Mouse (Mus musculus): ENCODE data around the gene Obsl1. TPM values are rescaled to one million over a fixed set of nuclear protein-coding genes. Genes with fewer than 3 reads are reported as not detected.

The Obsl1 gene
- polyA plus RNA-seq, 1 experiment from 2014 or later: 22.6 TPM

DNA sequence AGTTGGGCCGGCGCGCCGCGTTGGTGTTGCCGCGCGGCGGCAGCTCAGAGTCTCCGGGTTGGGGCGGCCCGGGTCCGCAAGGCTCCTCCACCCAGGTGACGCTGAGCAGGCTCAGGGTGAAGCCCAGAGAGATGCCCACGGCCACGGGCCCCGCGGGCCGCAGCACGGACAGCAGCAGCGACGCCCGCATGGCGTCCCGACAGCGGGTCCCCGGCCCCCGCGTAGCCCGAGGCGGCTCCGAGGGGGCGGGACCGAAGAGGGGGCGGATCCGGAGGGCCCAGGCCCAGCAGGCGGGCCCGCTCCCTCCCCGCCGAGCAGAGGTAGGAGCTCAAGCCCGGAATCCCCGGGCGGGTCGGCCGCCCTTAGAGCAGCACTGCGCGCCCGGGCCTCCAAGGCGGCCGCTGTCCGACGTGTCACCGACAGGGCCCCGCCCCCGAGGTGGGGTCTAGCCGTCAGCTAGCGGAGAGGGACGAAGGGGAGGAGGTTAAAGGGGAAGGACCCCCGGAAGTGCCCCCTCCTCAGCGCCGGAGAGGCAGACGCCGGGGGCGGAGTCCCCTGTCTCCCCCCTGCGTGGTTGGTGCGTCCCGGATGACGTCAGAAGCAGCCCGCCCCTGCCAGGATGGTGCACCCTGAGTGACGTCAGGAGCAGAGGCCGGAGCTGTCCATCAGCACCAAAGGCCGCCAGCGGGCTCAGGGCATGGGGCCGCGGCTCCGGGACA, 27.2 kb downstream of the Obsl1 start, which contains the start of the genes Chpf and Tmem198:
Chpf (minus strand) TSS at position 392 of the 719 bp plus-strand sequence.
Tmem198 (plus strand) TSS at position 617 of the 719 bp plus-strand sequence.
- WGBS: 0% methylated on average over 70 of the region's 76 CpGs

DNA sequence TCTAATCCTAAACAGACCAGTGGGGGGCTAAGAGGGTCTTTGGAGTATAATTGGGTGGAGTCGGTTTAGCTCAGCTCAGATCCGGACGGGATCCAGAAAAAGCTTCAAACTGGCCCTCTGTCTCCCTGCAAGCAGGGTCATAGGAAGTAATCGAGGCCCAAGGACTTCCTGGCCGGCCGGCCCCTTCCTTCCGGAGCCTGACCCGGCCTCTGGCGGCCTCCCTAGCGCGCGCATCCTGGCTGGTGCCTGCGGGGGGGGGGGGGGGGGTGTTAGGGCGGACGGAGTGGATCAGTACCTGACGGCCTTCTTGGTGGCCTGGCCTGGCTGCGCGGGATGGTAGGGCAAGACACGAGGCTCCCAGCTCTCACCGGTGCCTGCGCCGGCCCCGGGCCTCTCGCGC, 27.8 kb downstream of the Obsl1 start:
- ATAC-seq (ENCODE audit: low FRiP score) (no peak; the same call in 1 of the 2 replicates), DNase-seq (ENCODE audit: low spot score) (no peak)
- Histone ChIP-seq H3K4me3 (replicated peaks; ENCODE audit: low read length) (peak overlapping the region; percentile 87), H3K9me3 (ENCODE audit: control insufficient read depth, low read length) (no peaks in the 10 kb centered on the region), H3K27me3 (ENCODE audit: control insufficient read depth, insufficient read depth, low read length) (peaks cover under 1% of the 10 kb centered on the region; the same call in 1 of the 2 replicates), H3K9ac (peak overlapping the region; percentile 90), H3K4me1 (replicated peaks; ENCODE audit: control insufficient read depth, insufficient read depth, low read length) (peaks cover 38% of the 10 kb centered on the region), H3K4me2 (replicated peaks) (peak overlapping the region; percentile 61), H3K36me3 (replicated peaks; ENCODE audit: control insufficient read depth, insufficient read depth) (peaks cover 48% of the 10 kb centered on the region), H3K27ac (peak overlapping the region; percentile 87)
- WGBS: 2% methylated on average over 21 of the region's 25 CpGs

More for the DNA sequence above, 27.2 kb downstream of the Obsl1 start, which contains the start of the genes Chpf and Tmem198:
- peaks cover 5% of the 10 kb centered on the region for H3K27me3 ChIP-seq (ENCODE audit: control insufficient read depth, insufficient read depth, low read length)
- H3K4me3 ChIP-seq (replicated peaks; ENCODE audit: low read length): peak within 1 kb of the TSS; percentile 87
- peaks cover 38% of the 10 kb centered on the region for H3K4me1 ChIP-seq (replicated peaks; ENCODE audit: control insufficient read depth, insufficient read depth, low read length)
- H3K9ac ChIP-seq: peak within 1 kb of the TSS; percentile 90
- no peaks in the 10 kb centered on the region for H3K9me3 ChIP-seq (ENCODE audit: control insufficient read depth, low read length)
- ATAC-seq (ENCODE audit: low FRiP score) (peak; percentile 91), DNase-seq (ENCODE audit: low spot score) (peak; percentile 96)
- H3K27ac ChIP-seq: peak within 1 kb of the TSS; percentile 87
- H3K4me2 ChIP-seq (replicated peaks): peak within 1 kb of the TSS; percentile 61
- H3K36me3 ChIP-seq (replicated peaks; ENCODE audit: control insufficient read depth, insufficient read depth): peaks cover 47% of the 10 kb centered on the region

DNA sequence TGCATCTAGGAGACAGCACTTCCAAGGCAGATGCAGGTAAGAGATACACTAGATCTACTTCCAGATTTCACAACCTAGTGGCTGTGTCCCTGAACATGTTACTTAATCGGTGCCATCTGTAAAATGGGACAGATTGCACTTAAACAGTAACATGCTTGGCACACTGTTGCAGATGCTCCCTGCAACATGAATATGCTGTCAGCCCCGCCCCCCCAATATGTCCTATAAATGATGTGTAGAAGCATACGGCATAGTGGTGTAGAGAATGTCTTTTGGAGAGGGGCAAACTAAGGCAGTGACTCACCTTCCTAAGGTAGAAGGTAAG, 28.3 kb downstream of the Obsl1 start:
- H3K4me3 ChIP-seq (replicated peaks; ENCODE audit: low read length): peak overlapping the region; percentile 87
- peaks cover 38% of the 10 kb centered on the region for H3K4me1 ChIP-seq (replicated peaks; ENCODE audit: control insufficient read depth, insufficient read depth, low read length)
- H3K9ac ChIP-seq: peak overlapping the region; percentile 90
- 0 out of 2 replicates have a peak overlapping the region, but pooled peaks have one; percentile 87 for H3K27ac ChIP-seq
- H3K27me3 ChIP-seq (ENCODE audit: control insufficient read depth, insufficient read depth, low read length): no peaks in the 10 kb centered on the region
- no peak for DNase-seq (ENCODE audit: low spot score)
- H3K4me2 ChIP-seq (replicated peaks): peak overlapping the region; percentile 61
- peaks cover 48% of the 10 kb centered on the region for H3K36me3 ChIP-seq (replicated peaks; ENCODE audit: control insufficient read depth, insufficient read depth)
- 51% methylated on average over 3 of the region's 3 CpGs for WGBS
- ATAC-seq (ENCODE audit: low FRiP score): no peak
- no peaks in the 10 kb centered on the region for H3K9me3 ChIP-seq (ENCODE audit: control insufficient read depth, low read length)

DNA sequence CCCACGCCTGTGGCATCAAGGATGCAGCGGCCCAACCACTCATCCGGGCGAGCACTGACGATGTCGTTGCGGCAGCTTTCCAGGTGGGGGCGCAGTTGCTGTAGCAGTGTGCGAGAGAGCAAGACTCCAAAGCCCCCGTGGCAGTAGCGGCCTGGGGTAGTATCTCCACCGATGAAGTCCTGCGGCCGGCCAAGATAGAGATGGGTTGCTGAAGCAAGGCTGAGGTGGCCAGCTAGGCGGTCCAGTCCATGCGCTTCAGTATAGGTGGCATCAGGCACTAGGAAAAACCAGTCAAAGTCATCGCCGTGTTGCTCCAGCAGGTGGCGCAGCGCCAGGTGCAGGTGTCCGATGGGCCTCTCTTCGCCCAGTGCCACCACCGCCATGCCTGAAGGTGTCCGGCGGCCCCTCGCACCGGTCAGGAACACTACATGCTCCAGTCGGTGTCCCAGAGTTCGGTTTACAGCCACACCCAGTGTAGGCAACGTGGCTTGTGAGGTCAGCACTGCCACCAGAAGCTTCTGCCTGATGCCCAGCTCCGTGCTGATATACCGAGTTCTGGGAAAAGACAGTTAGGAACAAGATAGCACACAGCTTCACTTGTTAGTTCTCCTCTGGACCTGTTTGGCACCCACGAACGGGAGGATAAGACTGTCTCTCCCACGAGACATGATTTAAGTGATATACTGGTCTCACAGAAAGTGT, 28.8 kb downstream of the Obsl1 start:
- H3K4me1 ChIP-seq (replicated peaks; ENCODE audit: control insufficient read depth, insufficient read depth, low read length): peaks cover 38% of the 10 kb centered on the region
- DNase-seq (ENCODE audit: low spot score): peak; percentile 83
- 8% methylated on average over 35 of the region's 35 CpGs for WGBS
- ATAC-seq (ENCODE audit: low FRiP score): peak; percentile 21; the same call in 1 of the 2 replicates
- no peak overlapping the region for H3K9ac ChIP-seq
- peaks cover 48% of the 10 kb centered on the region for H3K36me3 ChIP-seq (replicated peaks; ENCODE audit: control insufficient read depth, insufficient read depth)
- H3K4me3 ChIP-seq (replicated peaks; ENCODE audit: low read length): peak overlapping the region; percentile 87
- no peak overlapping the region for H3K27ac ChIP-seq
- no peaks in the 10 kb centered on the region for H3K27me3 ChIP-seq (ENCODE audit: control insufficient read depth, insufficient read depth, low read length)
- no peaks in the 10 kb centered on the region for H3K9me3 ChIP-seq (ENCODE audit: control insufficient read depth, low read length)
- peak overlapping the region; percentile 61 for H3K4me2 ChIP-seq (replicated peaks)

DNA sequence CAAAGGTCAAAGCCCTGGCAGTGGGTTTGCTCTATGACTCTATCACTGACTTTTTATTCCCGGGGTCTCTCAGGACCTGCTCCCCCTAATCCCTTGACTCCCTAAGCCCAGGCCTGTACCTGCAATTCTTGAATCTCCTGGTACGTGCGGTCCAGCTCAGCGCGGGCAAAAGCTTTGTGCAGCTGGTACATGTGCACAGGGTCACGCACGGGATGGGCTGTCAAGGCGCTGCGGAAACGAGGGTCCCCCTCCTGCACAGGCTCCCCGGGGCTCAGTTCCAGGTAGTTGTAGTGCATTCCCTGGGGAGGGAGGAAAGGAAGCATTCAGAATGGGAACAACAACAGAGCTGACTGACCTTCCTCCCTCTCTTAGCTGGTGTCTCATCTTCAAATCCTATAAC, 29.8 kb downstream of the Obsl1 start:
- Histone ChIP-seq H3K4me2 (replicated peaks) (no peak overlapping the region), H3K27me3 (ENCODE audit: control insufficient read depth, insufficient read depth, low read length) (no peaks in the 10 kb centered on the region), H3K9ac (no peak overlapping the region), H3K4me3 (replicated peaks; ENCODE audit: low read length) (no peak overlapping the region), H3K9me3 (ENCODE audit: control insufficient read depth, low read length) (no peaks in the 10 kb centered on the region), H3K4me1 (replicated peaks; ENCODE audit: control insufficient read depth, insufficient read depth, low read length) (peaks cover 37% of the 10 kb centered on the region), H3K36me3 (replicated peaks; ENCODE audit: control insufficient read depth, insufficient read depth) (peaks cover 52% of the 10 kb centered on the region), H3K27ac (no peak overlapping the region)
- DNase-seq (ENCODE audit: low spot score) (no peak), ATAC-seq (ENCODE audit: low FRiP score) (no peak)
- 92% methylated on average over 11 of the region's 11 CpGs for WGBS

DNA sequence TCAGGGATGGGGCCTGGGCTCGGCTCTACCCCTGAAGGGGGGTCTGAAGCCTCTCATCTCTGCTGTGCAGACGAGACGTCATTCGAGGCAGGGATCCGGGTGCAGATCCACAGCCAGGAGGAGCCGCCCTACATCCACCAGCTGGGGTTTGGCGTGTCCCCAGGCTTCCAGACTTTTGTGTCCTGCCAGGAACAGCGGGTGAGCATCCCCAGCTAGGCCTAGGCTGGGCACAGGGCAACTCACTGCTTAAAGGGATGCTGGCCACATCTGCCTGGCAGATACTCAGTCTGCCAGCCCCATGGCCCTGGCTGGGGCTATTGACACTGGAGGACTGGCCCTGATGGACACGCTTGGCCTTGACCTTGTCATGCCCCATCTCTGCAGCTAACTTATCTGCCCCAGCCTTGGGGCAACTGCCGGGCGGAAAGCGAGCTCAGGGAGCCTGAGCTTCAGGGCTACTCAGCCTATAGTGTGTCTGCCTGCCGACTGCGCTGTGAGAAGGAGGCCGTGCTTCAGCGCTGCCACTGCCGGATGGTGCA, 36.9 kb downstream of the Obsl1 start:
- no peaks in the 10 kb centered on the region for H3K27me3 ChIP-seq (ENCODE audit: control insufficient read depth, insufficient read depth, low read length)
- no peak overlapping the region for H3K4me2 ChIP-seq (replicated peaks)
- no peaks in the 10 kb centered on the region for H3K9me3 ChIP-seq (ENCODE audit: control insufficient read depth, low read length)
- H3K9ac ChIP-seq: no peak overlapping the region
- no peak for ATAC-seq (ENCODE audit: low FRiP score)
- peaks cover 31% of the 10 kb centered on the region for H3K36me3 ChIP-seq (replicated peaks; ENCODE audit: control insufficient read depth, insufficient read depth)
- WGBS: 77% methylated on average over 17 of the region's 17 CpGs
- H3K27ac ChIP-seq: no peak overlapping the region
- no peaks in the 10 kb centered on the region; the same call in 1 of the 2 replicates for H3K4me1 ChIP-seq (replicated peaks; ENCODE audit: control insufficient read depth, insufficient read depth, low read length)
- no peak for DNase-seq (ENCODE audit: low spot score)
- H3K4me3 ChIP-seq (replicated peaks; ENCODE audit: low read length): no peak overlapping the region

DNA sequence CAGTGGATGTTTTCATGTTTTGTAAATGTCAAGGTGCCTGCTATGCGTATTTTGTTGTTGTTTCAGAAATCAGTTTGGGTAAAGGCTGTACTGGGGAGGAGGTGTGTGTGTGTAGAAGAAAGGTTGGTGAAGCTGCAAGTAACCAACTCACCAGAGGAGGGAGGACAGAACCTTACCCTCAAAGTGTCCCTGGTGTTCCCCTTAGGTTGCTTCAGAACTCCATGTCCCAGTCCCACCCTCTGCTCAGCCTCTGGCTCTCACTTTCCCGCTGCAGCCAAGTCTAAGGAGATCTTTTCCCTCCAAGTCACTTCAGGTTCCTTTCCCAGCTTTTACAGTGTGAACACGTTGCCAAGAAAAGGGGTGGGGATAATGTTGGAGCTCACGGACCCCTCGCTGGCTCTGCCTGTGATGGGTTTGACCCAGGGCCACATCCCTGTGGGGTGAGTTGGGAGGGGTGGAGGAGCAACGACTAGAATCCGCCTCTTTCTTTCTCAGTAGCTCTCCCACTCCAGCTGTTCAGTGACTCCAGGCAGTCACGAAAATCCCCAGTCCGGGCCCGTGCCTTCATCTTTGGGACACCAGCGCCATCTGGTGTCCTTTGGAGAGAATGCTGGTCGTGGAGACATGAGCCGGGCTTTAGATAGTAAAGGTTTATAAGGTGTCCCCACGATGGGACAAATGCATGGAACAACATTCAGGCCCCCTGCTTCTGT, 38.9 kb downstream of the Obsl1 start:
- Histone ChIP-seq H3K4me3 (replicated peaks; ENCODE audit: low read length) (no peak overlapping the region), H3K4me2 (replicated peaks) (no peak overlapping the region), H3K4me1 (replicated peaks; ENCODE audit: control insufficient read depth, insufficient read depth, low read length) (no peaks in the 10 kb centered on the region), H3K9ac (no peak overlapping the region), H3K36me3 (replicated peaks; ENCODE audit: control insufficient read depth, insufficient read depth) (peaks cover 12% of the 10 kb centered on the region; the same call in 1 of the 2 replicates), H3K9me3 (ENCODE audit: control insufficient read depth, low read length) (no peaks in the 10 kb centered on the region), H3K27me3 (ENCODE audit: control insufficient read depth, insufficient read depth, low read length) (no peaks in the 10 kb centered on the region), H3K27ac (no peak overlapping the region)
- WGBS: 7% methylated on average over 14 of the region's 14 CpGs
- ATAC-seq (ENCODE audit: low FRiP score) (peak; percentile 74), DNase-seq (ENCODE audit: low spot score) (peak; percentile 95)

DNA sequence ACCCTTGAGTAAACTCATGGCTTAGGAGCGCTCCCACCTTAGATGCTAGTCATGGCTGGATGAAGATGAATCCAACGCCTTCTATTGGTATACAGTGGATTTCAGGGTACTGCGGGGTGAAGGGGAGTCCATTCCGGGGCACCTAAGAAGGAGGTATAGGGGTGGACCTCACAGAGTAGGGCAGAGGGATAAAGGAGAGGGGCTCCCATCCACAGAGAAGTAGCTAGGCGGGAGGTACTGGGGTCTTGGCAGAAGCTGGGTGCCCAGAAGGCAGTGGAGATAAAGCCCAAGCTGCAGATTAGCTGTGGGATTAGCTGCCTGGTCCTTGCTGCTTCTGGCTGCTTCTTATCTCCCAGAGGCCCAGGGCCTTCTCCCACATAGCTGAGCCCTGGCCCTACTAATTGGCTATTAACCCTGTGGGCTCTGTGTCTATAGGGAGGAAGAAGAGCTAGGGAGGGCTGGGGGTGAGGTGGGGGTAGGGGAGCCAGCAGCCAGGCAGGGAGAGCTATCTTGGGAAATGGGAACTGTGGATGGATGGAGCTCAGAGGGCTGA, 42.5 kb downstream of the Obsl1 start:
- Histone ChIP-seq H3K9ac (no peak overlapping the region), H3K27me3 (ENCODE audit: control insufficient read depth, insufficient read depth, low read length) (no peaks in the 10 kb centered on the region), H3K36me3 (replicated peaks; ENCODE audit: control insufficient read depth, insufficient read depth) (no peaks in the 10 kb centered on the region), H3K4me3 (replicated peaks; ENCODE audit: low read length) (no peak overlapping the region), H3K4me2 (replicated peaks) (no peak overlapping the region), H3K27ac (no peak overlapping the region), H3K4me1 (replicated peaks; ENCODE audit: control insufficient read depth, insufficient read depth, low read length) (peaks cover 9% of the 10 kb centered on the region), H3K9me3 (ENCODE audit: control insufficient read depth, low read length) (no peaks in the 10 kb centered on the region)
- DNase-seq (ENCODE audit: low spot score) (no peak), ATAC-seq (ENCODE audit: low FRiP score) (no peak)
- WGBS: 71% methylated on average over 5 of the region's 5 CpGs
